Mouse (Mus musculus) intestine, embryonic 14.5 days (tissue): ENCODE data around the gene Snx29. TPM values are rescaled to one million over a fixed set of nuclear protein-coding genes. Genes with fewer than 3 reads are reported as not detected.
A peak's percentile ranks its signal among the peaks of the same experiment; 100 is the strongest.
"Not testable (repeated sequence)": the region's sequence is repeated elsewhere in the genome, so short reads cannot be mapped to it uniquely, and the experiment has no call there.

Experiments
- ATAC-seq: fragments of 200-750 bp; cut with Nextera tagmentation; replicated peaks from 2 replicates; pipeline ENCODE4 v1.8.0; 2017; ENCODE audit warnings: low read depth, moderate number of reproducible peaks, moderate TSS enrichment, moderate library complexity; ENCODE audit not compliant: low FRiP score, low TSS enrichment
- DNase-seq: peaks from one replicate; pipeline ENCODE4 v3.0.0-alpha.2; 2018; ENCODE audit warnings: low spot score
- H3K27ac ChIP-seq: fragments of 300-500 bp; sonication (generic); 2 replicates; pipeline ENCODE4 v1.5.1; 2014; ENCODE audit warnings: low read depth, mild to moderate bottlenecking, control low read depth
- H3K27me3 ChIP-seq: fragments of 300-500 bp; sonication (generic); replicated peaks from 2 replicates; pipeline ENCODE4 v1.6.1; 2014; ENCODE audit warnings: low read length, control low read depth; ENCODE audit not compliant: control insufficient read depth, insufficient read depth
- H3K36me3 ChIP-seq: fragments of 300-500 bp; sonication (generic); 2 replicates; pipeline ENCODE4 v1.6.1; 2014; ENCODE audit warnings: low read length, control low read depth; ENCODE audit not compliant: control insufficient read depth, insufficient read depth
- H3K4me1 ChIP-seq: fragments of 300-500 bp; sonication (generic); replicated peaks from 2 replicates; pipeline ENCODE4 v1.6.1; 2014; ENCODE audit warnings: low read length, control low read depth, mixed read lengths; ENCODE audit not compliant: control insufficient read depth, insufficient read depth
- H3K4me2 ChIP-seq: fragments of 300-500 bp; sonication (generic); 2 replicates; pipeline ENCODE4 v1.6.1; 2014; ENCODE audit warnings: low read length
- H3K4me3 ChIP-seq: fragments of 300-500 bp; sonication (generic); 2 replicates; pipeline ENCODE4 v1.5.1; 2014; ENCODE audit warnings: low read depth, low read length, control low read depth, mixed read lengths
- H3K9ac ChIP-seq: fragments of 300-500 bp; sonication (generic); 2 replicates; pipeline ENCODE4 v1.6.1; 2014; ENCODE audit warnings: mild to moderate bottlenecking, low read length
- H3K9me3 ChIP-seq: fragments of 300-500 bp; sonication (generic); 2 replicates; pipeline ENCODE4 v1.6.1; 2016; ENCODE audit warnings: low read length, control low read depth; ENCODE audit not compliant: control insufficient read depth
- WGBS: fragments of 180-500 bp; shearing (Covaris S2); extraction: QIAGEN DNeasy Blood & Tissue Kit; methylation state at CpG from one replicate; pipeline ENCODE4 v1.1.7; 2014; 5-methylcytosine and 5-hydroxymethylcytosine counted together
- polyA plus RNA-seq: library from polyadenylated mRNA; unstranded; fragments of >200 nt; fragmentation: Nextera tagmentation; extraction: Ambion mirVana; gene quantifications from 2 replicates; pipeline ENCODE4 v1.2.1, GENCODE M21; 2014

Snx29 gene
- polyA plus RNA-seq, result 6.3 and 8.1 TPM in 2 replicates

DNA sequence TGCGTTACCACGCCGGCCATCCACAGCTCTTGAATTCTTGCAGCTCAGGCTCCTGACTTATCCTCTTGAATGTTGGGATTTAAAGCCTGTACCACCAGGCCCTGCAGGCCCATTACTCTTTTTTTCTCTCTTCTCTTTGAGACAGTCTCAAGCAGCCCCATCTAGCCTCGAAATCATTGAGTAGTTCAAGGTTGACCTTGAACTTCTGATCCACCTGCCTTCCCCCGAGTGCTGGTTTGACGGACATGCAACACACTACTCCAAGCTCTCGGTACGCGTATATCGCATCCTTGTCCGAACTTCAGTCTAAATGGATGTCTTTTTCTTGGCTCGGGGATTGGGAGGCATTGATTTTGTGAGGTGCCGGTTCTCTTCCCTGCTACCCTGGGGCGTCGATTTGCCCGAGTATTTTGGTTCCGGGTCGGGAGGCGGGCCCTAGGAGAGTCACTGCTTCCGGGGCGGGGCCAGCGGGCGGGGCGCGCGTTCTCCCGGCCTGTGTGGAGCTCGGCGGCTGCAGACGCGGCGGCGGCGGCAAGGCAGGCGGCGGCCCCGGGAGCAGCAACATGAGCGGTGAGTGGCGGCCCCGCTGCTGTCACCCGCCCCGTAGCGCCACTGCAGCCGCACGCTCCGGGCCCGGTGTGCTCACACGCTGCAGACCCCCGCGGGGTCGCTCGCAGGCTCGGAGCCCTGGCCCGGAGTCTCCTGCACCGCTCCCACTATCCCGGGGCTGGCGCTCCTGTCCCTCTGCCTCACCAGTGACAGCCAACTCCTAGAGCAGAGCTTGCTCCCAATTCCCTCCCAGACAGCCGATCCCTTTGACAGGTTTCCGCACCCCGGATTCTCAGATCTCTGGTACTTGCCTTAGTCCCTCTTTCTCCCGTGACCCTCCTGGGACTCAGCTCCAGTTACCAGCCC, at the start of gene Snx29:
Snx29 (plus strand) TSS at position 500 of the 915 bp plus-strand sequence.
- DNase-seq (peak; percentile 100), ATAC-seq (peak; percentile 98)
- H3K4me2 ChIP-seq, result peak within 1 kb of the TSS; percentile 90
- H3K4me3 ChIP-seq, result peak within 1 kb of the TSS; percentile 81
- 0 out of 2 replicates have a peak within 1 kb of the TSS, but pooled peaks have one; percentile 38 for H3K27ac ChIP-seq
- H3K9ac ChIP-seq, result peak within 1 kb of the TSS; percentile 74
- no peaks in the 10 kb centered on the region for H3K9me3 ChIP-seq
- 5% methylated on average over 61 of the region's 61 CpGs for whole genome bisulfite sequencing
- no peaks in the 10 kb centered on the region for H3K27me3 ChIP-seq
- no peaks in the 10 kb centered on the region for H3K36me3 ChIP-seq
- H3K4me1 ChIP-seq, result 0 out of 2 replicates have a peak, but pooled peaks cover 5% of the 10 kb centered on the region

DNA sequence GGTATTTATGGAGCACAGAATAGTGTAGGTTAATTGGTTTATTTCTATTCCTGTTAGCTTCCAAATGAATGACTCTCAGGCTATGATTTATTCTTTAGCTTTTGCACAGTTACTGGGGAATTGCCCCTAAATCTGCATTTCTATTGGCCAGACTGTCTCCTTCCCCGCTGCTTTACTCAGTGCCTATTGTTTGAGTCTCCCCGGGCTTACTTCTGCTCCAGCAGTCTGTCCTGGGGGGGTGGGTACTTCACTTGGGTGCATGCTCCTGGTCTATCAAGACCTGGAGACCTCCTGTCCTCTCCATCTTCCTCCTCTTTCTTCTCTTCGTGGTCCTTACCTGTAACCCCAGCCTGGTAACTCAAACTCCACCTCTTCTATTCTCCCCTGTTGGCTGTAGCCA, 45.8 kb upstream of the Snx29 start:
- WGBS, result 57% methylated on average over 3 of the region's 3 CpGs
- no peak for ATAC-seq
- H3K27me3 ChIP-seq, result no peaks in the 10 kb centered on the region
- H3K36me3 ChIP-seq, result no peaks in the 10 kb centered on the region
- no peaks in the 10 kb centered on the region for H3K4me1 ChIP-seq
- H3K9ac ChIP-seq, result no peak overlapping the region
- no peak overlapping the region for H3K27ac ChIP-seq
- H3K4me3 ChIP-seq, result no peak overlapping the region
- no peak for DNase-seq
- H3K9me3 ChIP-seq, result no peaks in the 10 kb centered on the region
- H3K4me2 ChIP-seq, result no peak overlapping the region

DNA sequence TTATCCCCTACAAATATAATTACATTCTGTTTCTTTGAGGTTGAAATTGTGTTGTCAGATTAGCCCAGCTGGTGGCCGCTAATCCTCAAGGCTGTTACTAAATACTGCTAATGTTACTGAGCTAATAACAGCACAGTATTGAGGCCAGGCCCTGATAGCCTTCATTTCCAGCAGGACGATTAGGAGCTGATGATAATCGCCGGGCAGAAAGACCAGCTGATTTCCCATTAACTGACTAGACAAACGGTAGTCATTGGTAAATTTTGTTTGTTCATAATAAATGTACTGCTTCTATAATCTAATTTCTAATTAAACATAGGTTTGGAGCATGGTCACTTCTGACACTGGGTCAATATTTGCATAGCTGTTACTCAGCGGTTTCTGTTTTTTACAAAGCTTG, 43.9 kb upstream of the Snx29 start:
- Histone ChIP-seq H3K27ac (no peak overlapping the region), H3K4me3 (no peak overlapping the region), H3K4me2 (no peak overlapping the region), H3K9me3 (no peaks in the 10 kb centered on the region), H3K9ac (no peak overlapping the region), H3K27me3 (no peaks in the 10 kb centered on the region), H3K4me1 (no peaks in the 10 kb centered on the region), H3K36me3 (no peaks in the 10 kb centered on the region)
- DNase-seq (no peak), ATAC-seq (no peak)
- WGBS, result 63% methylated on average over 6 of the region's 6 CpGs

DNA sequence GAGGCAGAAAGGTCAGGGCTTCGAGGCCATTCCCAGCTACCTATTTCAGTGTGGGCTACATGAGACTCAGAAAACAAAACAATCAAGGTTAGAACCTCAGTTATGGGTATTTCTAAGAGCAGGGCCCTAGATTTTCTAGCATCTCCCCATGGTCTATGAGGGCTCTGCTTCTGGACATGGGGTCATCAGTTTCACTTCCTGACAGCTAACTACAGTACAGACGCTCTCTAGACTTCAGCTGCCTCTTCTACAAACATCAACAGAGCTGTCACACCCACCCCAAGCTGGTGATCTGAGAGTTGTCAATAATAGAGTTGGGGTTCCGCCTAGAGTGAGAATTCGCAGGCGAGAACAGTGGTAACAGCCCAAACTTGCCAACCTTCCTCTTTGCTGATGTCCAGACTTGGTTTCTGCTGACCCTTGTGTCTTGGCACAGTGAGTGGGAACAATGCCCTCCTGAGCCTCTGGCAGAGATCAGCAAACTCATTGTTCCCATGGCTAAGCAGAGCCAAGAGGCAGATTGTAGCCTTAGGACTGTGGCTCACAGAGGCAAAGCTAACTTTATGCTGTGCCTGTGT, 40.0 kb upstream of the Snx29 start:
- H3K27me3 ChIP-seq, result no peaks in the 10 kb centered on the region
- no peak for ATAC-seq
- H3K36me3 ChIP-seq, result no peaks in the 10 kb centered on the region
- 76% methylated on average over 5 of the region's 5 CpGs for WGBS
- no peak overlapping the region for H3K9ac ChIP-seq
- no peak overlapping the region for H3K27ac ChIP-seq
- H3K4me2 ChIP-seq, result no peak overlapping the region
- no peaks in the 10 kb centered on the region for H3K4me1 ChIP-seq
- H3K4me3 ChIP-seq, result no peak overlapping the region
- DNase-seq, result no peak
- H3K9me3 ChIP-seq, result no peaks in the 10 kb centered on the region

DNA sequence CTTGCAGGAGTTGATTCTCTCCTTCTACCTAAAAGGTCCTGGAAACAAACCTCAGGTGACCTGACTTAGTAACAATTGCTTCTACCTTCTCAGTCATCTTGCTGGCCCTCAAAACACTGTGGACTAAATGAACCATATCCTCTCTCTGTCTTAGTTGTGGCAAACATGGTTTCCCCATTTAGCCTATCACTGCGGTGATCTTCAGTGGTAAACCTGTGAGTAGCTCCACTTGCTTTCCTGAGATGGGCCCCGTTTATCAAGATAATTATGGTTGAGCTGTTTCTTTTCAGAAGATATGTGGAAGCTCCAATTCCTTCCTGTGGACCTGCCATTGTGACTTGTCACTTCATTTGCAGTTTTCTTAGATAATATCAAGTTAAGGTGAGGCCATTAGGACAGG, 37.8 kb upstream of the Snx29 start:
- no peaks in the 10 kb centered on the region for H3K4me1 ChIP-seq
- H3K36me3 ChIP-seq, result no peaks in the 10 kb centered on the region
- H3K9me3 ChIP-seq, result no peaks in the 10 kb centered on the region
- H3K27me3 ChIP-seq, result no peaks in the 10 kb centered on the region
- no peak overlapping the region for H3K27ac ChIP-seq
- 81% methylated on average over 2 of the region's 2 CpGs for WGBS
- H3K9ac ChIP-seq, result no peak overlapping the region
- no peak for ATAC-seq
- DNase-seq, result no peak
- no peak overlapping the region for H3K4me2 ChIP-seq
- H3K4me3 ChIP-seq, result no peak overlapping the region

DNA sequence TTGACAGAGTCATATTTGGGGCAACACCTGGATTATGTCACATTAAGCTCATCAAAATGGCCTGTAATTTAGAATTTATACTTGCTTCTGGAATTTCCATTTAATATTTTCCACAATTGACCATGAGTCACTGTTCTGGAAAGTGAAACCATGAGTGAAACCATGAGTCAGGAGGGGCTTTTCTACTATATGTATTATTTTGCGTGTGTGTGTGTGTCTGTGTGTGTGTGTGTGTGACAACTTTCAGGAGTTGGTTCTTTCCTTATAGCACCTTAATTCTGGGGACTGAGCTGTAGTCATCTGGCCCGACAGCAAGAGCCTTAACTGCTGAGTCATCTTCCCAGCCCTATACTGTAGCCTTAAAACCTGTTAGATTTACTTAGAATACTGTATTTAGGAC, 36.8 kb upstream of the Snx29 start:
- Histone ChIP-seq H3K9ac (no peak overlapping the region), H3K9me3 (no peaks in the 10 kb centered on the region), H3K4me1 (no peaks in the 10 kb centered on the region), H3K36me3 (no peaks in the 10 kb centered on the region), H3K27ac (no peak overlapping the region), H3K4me2 (no peak overlapping the region), H3K4me3 (no peak overlapping the region), H3K27me3 (no peaks in the 10 kb centered on the region)
- WGBS, result 85% methylated on average over 2 of the region's 2 CpGs
- DNase-seq (no peak), ATAC-seq (no peak)

DNA sequence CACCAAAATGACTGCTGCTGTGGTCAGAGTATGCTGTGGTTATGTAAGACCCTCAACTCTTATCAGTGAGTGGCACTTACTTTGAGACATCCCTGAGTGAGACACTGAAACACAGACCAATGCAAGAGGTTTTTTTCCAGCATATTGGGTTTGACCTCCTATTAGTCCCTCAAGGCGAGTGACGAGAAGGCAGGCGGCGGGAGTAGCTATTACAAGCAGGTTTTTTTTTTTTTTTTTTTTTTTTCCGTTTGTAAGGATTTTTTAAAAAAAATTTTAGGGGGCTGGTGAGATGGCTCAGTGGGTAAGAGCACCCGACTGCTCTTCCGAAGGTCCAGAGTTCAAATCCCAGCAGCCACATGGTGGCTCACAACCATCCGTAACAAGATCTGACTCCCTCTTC, 33.8 kb upstream of the Snx29 start:
- H3K4me1 ChIP-seq, H3K9ac ChIP-seq, H3K36me3 ChIP-seq, DNase-seq, H3K9me3 ChIP-seq, ATAC-seq, H3K4me3 ChIP-seq, H3K27ac ChIP-seq, H3K4me2 ChIP-seq, H3K27me3 ChIP-seq: not testable (repeated sequence)
- WGBS, result 85% methylated on average over 7 of the region's 8 CpGs

DNA sequence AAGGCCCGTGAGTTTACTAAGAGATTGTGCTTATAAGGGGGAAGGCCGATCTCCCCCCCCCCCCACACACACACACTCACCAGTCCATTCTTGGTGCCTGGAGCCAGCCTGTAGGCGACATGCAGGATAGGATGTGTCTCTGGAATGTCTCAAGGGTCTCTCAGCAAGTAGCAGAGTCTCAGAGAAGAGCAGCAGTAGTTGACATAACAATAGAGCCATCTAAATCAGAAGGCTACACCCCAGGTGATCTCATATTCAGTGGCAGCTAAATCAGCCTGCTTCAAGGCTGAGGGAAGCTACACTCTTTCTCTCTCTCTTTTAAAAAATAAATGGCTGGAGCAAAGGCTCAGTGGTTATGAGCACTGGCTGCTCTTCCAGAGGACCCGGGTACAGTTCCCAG, 27.1 kb upstream of the Snx29 start:
- not testable (repeated sequence) for H3K4me1 ChIP-seq, H3K9ac ChIP-seq, H3K9me3 ChIP-seq, H3K27me3 ChIP-seq, DNase-seq, H3K36me3 ChIP-seq, ATAC-seq, H3K4me2 ChIP-seq, H3K4me3 ChIP-seq, H3K27ac ChIP-seq
- 70% methylated on average over 4 of the region's 4 CpGs for WGBS
